Mouse (Mus musculus) liver, embryonic 11.5 days (tissue): ENCODE measurements at regions not wholly inside any gene's neighbourhood (a gene's known extent, or its start where the extent isn't known, plus 50 kb on each side); places are given as distances from the start of the nearest gene placed in this dataset.
A peak's percentile ranks its signal among the peaks of the same experiment; 100 is the strongest.

Experiments
- ATAC-seq: fragments of 200-750 bp; cut with Nextera tagmentation; replicated peaks from 2 replicates; pipeline ENCODE4 v1.8.0; 2017; ENCODE audit warnings: moderate number of reproducible peaks, mild to moderate bottlenecking, moderate TSS enrichment, moderate library complexity; ENCODE audit not compliant: low FRiP score
- DNase-seq: peaks from one replicate; pipeline ENCODE4 v3.0.0-alpha.2; 2017; ENCODE audit warnings: low spot score
- H3K27ac ChIP-seq: fragments of 300-500 bp; sonication (generic); 2 replicates; pipeline ENCODE4 v1.5.1; 2014; ENCODE audit warnings: mild to moderate bottlenecking, low read depth, low read length, control low read depth
- H3K27me3 ChIP-seq: fragments of 300-500 bp; sonication (generic); replicated peaks from 2 replicates; pipeline ENCODE4 v1.6.1; 2014; ENCODE audit warnings: low read length, mixed read lengths; ENCODE audit not compliant: control insufficient read depth, insufficient read depth
- H3K36me3 ChIP-seq: fragments of 300-500 bp; sonication (generic); 2 replicates; pipeline ENCODE4 v1.6.1; 2014; ENCODE audit warnings: mild to moderate bottlenecking, low read length, moderate library complexity, mixed read lengths; ENCODE audit not compliant: control insufficient read depth, insufficient read depth
- H3K4me1 ChIP-seq: fragments of 300-500 bp; sonication (generic); replicated peaks from 2 replicates; pipeline ENCODE4 v1.6.1; 2014; ENCODE audit warnings: low read length, mixed read lengths; ENCODE audit not compliant: control insufficient read depth, insufficient read depth
- H3K4me2 ChIP-seq: fragments of 300-500 bp; sonication (generic); 2 replicates; pipeline ENCODE4 v1.6.1; 2014; ENCODE audit warnings: mild to moderate bottlenecking, control low read depth, moderate library complexity
- H3K4me3 ChIP-seq: fragments of 300-500 bp; sonication (generic); 2 replicates; pipeline ENCODE4 v1.5.1; 2014; ENCODE audit warnings: low read depth, low read length, control low read depth
- H3K9ac ChIP-seq: fragments of 300-500 bp; sonication (generic); 2 replicates; pipeline ENCODE4 v1.6.1; 2014; ENCODE audit warnings: low read depth, low read length, control low read depth
- H3K9me3 ChIP-seq: fragments of 300-500 bp; sonication (generic); 2 replicates; pipeline ENCODE4 v1.6.1; 2016; ENCODE audit warnings: low read length, inconsistent platforms, mixed read lengths; ENCODE audit not compliant: control insufficient read depth
- WGBS: fragments of 180-500 bp; shearing (Covaris S2); extraction: QIAGEN DNeasy Blood & Tissue Kit; methylation state at CpG from one replicate; pipeline ENCODE4 v1.1.7; 2014; 5-methylcytosine and 5-hydroxymethylcytosine counted together

DNA sequence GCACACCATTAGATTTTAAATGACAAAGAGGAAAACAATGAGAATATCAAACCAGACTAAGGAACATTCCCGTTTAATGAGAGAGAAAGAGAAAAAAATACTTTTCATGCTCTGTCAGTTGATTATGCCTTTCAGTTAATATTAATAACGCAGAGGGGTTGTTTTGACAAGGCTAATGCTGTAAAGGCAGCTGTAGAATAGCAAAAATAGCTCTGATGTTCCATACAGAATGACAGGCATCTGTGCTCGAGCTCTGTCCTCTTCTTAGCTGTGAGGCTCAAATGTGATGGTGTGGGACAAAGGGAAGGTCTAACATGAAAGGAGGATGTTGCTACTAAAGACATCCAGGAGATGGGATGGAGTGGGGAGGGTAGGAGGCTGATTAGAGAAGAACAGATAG lies 87.1 kb upstream of the Fam3c start:
- Histone ChIP-seq H3K9me3 (no peaks in the 10 kb centered on the region), H3K4me3 (no peak overlapping the region), H3K4me1 (no peaks in the 10 kb centered on the region), H3K9ac (no peak overlapping the region), H3K36me3 (no peaks in the 10 kb centered on the region), H3K4me2 (no peak overlapping the region), H3K27ac (no peak overlapping the region), H3K27me3 (no peaks in the 10 kb centered on the region)
- 75% methylated on average over 3 of the region's 3 CpGs for WGBS
- DNase-seq, result no peak
- no peak for ATAC-seq

DNA sequence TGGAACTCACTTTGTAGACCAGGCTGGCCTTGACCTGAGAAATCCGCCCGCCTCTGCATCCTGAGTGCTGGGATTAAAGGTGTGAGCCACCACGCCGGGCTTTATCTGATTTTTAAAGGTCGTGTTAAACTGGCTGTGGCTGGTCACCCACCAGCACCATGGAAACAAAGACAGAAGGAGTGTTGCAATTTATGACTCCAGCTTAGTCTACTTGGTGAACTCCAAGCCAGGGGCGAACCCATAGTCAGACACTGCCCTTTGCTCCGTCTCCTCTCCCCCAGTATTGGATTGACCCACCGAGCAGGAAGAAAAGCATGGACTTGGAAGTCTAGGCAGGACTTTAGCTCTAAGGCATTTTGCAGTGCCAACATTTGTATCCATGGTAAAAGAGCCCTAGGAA lies 86.5 kb upstream of the Fam3c start:
- Histone ChIP-seq H3K4me3 (no peak overlapping the region), H3K36me3 (no peaks in the 10 kb centered on the region), H3K9me3 (no peaks in the 10 kb centered on the region), H3K27me3 (no peaks in the 10 kb centered on the region), H3K27ac (no peak overlapping the region), H3K4me1 (no peaks in the 10 kb centered on the region), H3K4me2 (no peak overlapping the region), H3K9ac (no peak overlapping the region)
- DNase-seq (no peak), ATAC-seq (no peak)
- 79% methylated on average over 8 of the region's 8 CpGs for WGBS

DNA sequence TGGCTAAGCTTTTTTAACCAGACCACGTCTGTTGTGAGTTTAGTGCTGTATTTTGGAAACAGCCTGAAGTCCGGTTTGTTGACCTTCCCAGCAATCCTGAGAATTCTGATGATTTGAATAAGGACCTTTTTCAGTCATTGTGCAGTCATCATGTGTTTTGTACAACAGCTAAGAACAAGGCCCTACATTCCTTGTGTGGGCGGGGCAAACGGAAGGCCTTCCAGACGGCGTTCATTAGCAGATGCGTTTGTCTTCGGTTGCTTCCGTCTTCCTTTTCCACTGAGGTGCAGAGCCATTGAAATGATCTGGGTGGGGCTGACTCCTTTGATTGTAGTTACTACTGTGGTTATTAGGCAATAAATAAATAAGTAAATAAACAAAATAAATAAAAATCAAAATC lies 83.8 kb upstream of the Fam3c start:
- H3K4me2 ChIP-seq, result no peak overlapping the region
- H3K36me3 ChIP-seq, result no peaks in the 10 kb centered on the region
- DNase-seq (no peak), ATAC-seq (no peak)
- no peaks in the 10 kb centered on the region for H3K4me1 ChIP-seq
- no peak overlapping the region for H3K9ac ChIP-seq
- H3K9me3 ChIP-seq, result no peaks in the 10 kb centered on the region; the same call in 1 of the 2 replicates
- 91% methylated on average over 9 of the region's 9 CpGs for WGBS
- H3K27ac ChIP-seq, result no peak overlapping the region
- H3K27me3 ChIP-seq, result no peaks in the 10 kb centered on the region
- no peak overlapping the region for H3K4me3 ChIP-seq

DNA sequence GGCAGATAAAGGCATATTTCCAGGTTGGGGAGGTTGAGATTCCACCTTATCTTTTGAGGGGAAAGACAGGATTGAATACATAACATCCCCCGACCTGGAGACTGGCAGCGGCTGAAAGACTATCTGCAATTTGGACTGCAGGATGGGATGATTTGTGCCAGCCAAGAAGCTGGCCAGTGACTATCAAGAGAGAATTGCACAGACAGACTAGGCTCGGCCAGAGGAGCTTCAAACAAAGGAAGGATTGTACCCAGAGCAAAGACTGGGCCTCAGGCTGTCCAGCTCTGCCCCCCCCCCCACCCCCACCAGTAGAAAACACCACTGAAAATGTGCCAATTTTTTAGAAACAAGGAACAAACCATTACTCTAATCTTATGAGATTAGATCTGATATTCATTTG lies 73.0 kb upstream of the Fam3c start:
- Histone ChIP-seq H3K4me2 (no peak overlapping the region), H3K4me1 (no peaks in the 10 kb centered on the region), H3K27ac (no peak overlapping the region), H3K9me3 (no peaks in the 10 kb centered on the region), H3K4me3 (no peak overlapping the region), H3K9ac (no peak overlapping the region), H3K36me3 (no peaks in the 10 kb centered on the region), H3K27me3 (no peaks in the 10 kb centered on the region)
- WGBS, result 57% methylated on average over 3 of the region's 3 CpGs
- no peak for DNase-seq
- ATAC-seq, result no peak

DNA sequence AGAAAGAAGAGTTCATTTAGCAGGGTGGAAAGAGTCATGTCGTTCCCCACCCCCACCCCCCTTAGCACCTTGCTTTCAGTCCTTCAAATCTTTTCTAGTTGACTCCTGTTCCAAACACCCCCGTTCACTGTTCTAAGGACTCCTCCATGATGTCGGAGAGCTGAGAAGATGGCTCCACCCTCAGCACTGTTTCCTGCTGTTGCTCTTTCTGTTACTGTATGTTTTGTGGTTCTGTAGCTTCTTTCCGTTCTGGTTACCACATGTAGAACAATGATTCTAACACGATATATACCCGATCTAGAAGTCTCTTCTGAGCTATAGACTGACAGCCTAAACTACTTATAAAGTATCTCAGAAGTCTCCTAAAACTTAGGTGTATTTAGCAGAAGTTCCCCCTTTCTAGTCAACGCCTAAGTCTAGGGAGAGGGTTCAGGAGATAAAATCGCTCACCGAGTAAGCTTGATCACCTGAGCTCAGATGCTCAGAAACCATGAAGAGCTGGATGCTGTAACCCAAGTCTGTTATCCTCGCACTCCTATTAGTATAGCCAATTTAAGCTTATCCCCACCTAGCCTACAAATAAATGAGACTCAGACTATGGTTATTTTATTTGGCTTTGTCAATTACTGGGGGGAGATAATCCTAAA lies 68.2 kb upstream of the Fam3c start:
- Histone ChIP-seq H3K4me2 (no peak overlapping the region), H3K36me3 (no peaks in the 10 kb centered on the region), H3K4me1 (no peaks in the 10 kb centered on the region), H3K4me3 (no peak overlapping the region), H3K9ac (no peak overlapping the region), H3K9me3 (no peaks in the 10 kb centered on the region), H3K27me3 (no peaks in the 10 kb centered on the region), H3K27ac (no peak overlapping the region)
- ATAC-seq (no peak), DNase-seq (no peak)
- 60% methylated on average over 10 of the region's 10 CpGs for WGBS

DNA sequence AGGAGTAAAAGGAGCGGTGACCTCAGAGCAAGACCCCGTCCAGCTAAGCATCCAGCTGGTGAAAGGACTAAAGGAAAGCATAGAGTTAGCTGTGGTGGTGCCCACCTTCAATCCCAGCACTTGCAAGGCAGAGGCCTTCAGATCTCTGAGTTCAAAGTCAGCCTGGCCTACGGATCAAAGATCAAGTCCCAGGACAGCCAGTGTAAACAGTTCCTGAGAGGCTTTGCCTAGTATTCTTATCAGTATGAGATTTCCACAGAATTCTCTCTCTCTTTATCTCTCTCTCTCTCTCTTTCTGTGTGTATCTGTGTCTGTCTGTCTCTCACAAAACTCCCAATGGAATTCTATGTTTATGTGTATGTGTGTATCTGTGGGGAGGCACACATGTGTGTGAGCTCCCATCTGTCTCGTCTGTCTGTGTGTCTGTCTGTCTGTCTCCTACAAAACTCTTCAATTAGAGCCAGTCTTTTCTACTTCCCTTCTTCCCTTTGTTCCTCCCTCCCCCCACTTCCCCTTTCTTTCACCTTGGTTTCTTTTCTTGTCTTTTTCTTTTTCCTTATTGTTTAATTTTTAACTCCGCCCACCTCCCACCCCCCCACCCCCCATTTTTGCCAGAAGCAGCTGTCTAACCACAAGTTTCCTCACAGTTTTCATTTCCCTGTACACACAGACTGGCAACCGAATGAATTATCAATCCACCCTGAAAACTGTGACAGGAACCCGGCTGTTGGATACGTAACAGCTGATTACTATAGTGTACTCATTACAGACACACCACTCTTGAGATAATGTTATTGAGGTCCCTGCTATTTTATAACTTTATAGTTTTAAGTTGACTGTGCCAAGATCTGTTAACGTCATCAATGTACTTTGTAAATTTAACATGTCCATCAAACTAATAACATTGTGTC lies 67.3 kb upstream of the Fam3c start:
- Histone ChIP-seq H3K4me2 (no peak overlapping the region), H3K9me3 (no peaks in the 10 kb centered on the region), H3K4me1 (no peaks in the 10 kb centered on the region), H3K4me3 (no peak overlapping the region), H3K36me3 (no peaks in the 10 kb centered on the region), H3K9ac (no peak overlapping the region), H3K27ac (no peak overlapping the region), H3K27me3 (no peaks in the 10 kb centered on the region)
- DNase-seq (no peak), ATAC-seq (peak; percentile 47; the same call in 1 of the 2 replicates)
- WGBS, result 44% methylated on average over 9 of the region's 9 CpGs

DNA sequence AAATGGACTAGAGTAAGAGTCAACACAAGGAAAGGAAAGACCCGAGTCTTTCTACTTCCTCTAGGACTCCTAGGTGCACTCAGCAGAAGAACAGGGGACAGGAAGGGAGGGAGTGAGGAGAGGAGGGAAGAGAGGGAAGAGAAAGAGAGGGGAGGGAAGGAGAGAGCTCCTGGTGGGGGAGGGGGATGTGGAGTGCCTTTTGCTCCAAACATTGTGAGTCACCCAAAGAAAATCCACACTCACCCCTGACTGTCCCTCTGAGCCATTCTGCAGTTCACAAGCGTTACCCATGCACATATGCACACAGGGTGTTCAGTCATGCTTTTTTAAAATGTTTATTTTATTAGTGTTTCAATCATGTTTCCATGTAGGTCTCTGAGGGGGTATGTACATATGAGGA lies 65.5 kb upstream of the Fam3c start:
- 58% methylated on average over 2 of the region's 2 CpGs for WGBS
- no peak overlapping the region for H3K4me3 ChIP-seq
- H3K27me3 ChIP-seq, result no peaks in the 10 kb centered on the region
- no peak for DNase-seq
- H3K27ac ChIP-seq, result no peak overlapping the region
- H3K9me3 ChIP-seq, result no peaks in the 10 kb centered on the region
- no peak overlapping the region for H3K9ac ChIP-seq
- ATAC-seq, result no peak
- no peak overlapping the region for H3K4me2 ChIP-seq
- H3K36me3 ChIP-seq, result no peaks in the 10 kb centered on the region
- no peaks in the 10 kb centered on the region for H3K4me1 ChIP-seq

DNA sequence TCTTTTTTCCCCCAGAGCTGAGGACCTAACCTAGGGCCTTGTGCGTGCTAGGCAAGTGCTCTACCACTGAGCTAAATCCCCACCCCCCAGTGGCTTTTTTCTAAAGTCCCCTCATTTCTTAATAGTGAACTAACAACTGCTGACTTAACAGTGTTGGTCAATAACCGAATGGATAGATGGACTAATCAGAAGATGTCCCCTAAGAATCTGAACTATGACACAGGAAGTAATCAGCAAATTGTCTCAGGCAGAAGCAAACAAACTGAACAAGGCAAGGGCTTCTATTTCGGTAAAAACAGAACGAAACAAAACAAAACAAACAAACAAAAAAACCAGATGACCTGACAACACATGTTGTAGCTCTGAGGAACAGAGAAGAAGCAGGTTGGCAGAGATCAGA lies 62.2 kb upstream of the Fam3c start:
- Histone ChIP-seq H3K9me3 (no peaks in the 10 kb centered on the region), H3K4me1 (no peaks in the 10 kb centered on the region), H3K36me3 (no peaks in the 10 kb centered on the region), H3K9ac (no peak overlapping the region), H3K4me2 (no peak overlapping the region), H3K27me3 (no peaks in the 10 kb centered on the region), H3K27ac (no peak overlapping the region), H3K4me3 (no peak overlapping the region)
- DNase-seq (no peak), ATAC-seq (no peak)
- WGBS, result 70% methylated on average over 4 of the region's 4 CpGs

DNA sequence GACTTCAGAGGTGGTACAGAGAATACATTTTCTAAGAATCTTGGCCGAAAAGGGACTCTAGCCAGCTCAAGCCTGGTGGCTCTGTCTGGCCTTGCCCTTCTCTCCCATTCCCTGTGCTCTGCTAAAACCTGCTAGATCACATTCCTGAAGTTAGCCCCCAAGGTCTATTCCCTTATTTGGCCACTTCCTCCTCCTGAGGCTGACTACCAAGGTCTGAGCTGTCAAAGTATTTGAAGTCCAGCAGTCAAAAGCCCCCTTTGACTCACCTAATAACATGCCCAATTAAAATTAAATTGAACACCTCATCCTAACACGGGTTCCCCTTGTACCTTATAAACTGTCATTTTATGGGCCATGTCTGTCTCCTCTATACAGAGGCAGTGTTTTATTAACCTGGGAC lies 61.1 kb upstream of the Fam3c start:
- no peaks in the 10 kb centered on the region for H3K4me1 ChIP-seq
- 67% methylated on average over 2 of the region's 2 CpGs for WGBS
- H3K27me3 ChIP-seq, result no peaks in the 10 kb centered on the region
- no peak overlapping the region for H3K9ac ChIP-seq
- H3K27ac ChIP-seq, result no peak overlapping the region
- no peaks in the 10 kb centered on the region for H3K9me3 ChIP-seq
- H3K4me3 ChIP-seq, result no peak overlapping the region
- ATAC-seq, result no peak
- H3K36me3 ChIP-seq, result no peaks in the 10 kb centered on the region
- no peak for DNase-seq
- no peak overlapping the region for H3K4me2 ChIP-seq
